Mouse (Mus musculus) hindlimb bud, embryonic 11.5 days (tissue): Measurements from ENCODE around the gene Rufy1.
"Not testable (repeated sequence)": the region's sequence is repeated elsewhere in the genome, so short reads cannot be mapped to it uniquely, and the experiment has no call there.

Experiments used
- DNase-seq: peaks from one replicate; pipeline ENCODE4 v3.0.0-alpha.2; 2012; ENCODE audit warnings: low read depth, low spot score; ENCODE audit errors: extremely low spot score

Gene Rufy1

DNA sequence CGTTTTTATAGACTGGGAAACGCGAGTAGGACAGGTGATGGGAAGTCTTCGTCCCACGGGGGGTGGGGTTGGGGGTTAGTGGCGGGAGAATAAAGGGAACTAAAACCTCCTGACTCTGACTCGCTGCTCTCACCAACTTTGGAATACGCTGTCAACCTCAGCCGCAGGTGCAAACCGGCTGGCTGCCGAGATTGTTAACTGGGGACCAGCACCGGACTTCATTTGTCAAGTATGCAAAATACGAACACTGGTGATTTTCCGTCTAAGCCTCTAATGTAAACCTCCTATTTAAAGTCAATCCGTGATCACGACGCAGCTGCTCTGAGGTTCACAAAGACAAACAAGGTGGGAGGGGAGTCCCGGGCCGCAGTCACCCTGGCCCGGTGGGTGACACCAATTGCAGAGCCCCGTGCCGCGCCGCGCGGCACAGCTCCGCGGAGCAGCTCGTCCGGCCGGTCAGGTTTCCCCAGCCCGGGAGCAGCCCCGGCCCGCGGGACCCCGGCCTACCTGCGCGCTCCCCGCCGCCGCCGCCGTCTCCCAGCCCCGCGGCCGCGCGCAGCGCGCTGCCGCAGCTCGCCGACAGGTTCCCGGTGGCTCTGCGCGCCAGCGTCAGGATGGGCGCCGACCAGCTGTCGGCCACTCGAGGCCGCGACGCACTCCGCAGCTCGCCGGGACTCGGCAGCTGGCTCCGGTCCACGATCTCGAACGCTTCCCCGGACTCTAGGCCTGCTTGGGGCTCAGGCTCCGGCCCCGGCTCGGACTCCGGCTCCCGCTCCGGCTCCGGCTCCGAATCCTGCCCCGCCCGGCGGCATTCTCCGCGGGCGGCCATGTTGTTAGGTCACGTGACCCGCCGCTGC is at the start of gene Rufy1:
Gene Rufy1 (minus strand): TSS at position 849 of the 857 bp plus-strand sequence.
- peak; percentile 26 for DNase-seq

DNA sequence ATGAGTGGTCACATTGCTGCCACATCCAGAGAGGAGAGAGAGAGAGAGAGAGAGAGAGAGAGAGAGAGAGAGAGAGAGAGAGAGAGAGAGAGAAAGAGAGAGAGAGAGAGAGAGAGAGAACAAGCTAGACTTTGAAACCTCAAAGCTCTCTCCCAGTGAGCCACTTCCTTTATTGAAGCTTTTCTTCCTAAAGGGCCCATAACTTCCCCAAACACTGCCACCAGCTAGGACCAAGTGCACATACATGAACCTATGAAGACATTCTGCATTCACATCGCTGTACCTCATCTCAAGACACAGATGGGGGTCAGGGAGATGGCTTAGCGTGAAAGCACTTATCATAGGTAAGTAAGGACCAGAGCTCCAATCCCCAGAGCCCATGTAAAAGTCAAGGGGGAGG is 47.1 kb upstream of the Rufy1 start:
- no peak for DNase-seq

DNA sequence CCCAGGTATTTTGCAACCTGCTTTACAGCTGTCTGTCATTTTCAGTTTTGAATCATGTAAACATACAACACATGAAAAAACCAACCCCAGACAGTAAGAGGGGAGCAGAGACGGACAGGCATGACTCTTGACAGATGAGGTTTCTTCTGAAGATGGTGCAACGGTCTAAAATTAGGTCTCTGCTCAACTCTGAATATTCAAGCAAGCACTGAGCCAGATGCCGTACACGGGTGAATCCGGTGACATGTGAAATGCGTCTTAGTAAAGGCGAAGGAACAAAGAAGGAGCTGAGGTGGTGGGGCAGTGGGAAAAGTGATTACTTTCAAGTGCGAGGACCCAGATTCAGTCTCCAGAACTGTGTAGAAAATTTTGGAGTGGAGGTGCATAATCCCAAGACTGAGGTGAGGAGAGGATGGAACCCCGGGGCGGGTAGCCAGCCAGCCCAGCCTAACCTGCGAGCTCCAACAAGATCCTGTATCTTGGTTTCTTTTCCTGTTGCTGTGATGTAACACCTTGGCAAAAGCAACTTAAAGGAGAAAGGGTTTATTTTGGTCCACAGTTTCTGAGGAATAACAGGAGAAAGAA is 46.7 kb upstream of the Rufy1 start:
- DNase-seq: no peak

DNA sequence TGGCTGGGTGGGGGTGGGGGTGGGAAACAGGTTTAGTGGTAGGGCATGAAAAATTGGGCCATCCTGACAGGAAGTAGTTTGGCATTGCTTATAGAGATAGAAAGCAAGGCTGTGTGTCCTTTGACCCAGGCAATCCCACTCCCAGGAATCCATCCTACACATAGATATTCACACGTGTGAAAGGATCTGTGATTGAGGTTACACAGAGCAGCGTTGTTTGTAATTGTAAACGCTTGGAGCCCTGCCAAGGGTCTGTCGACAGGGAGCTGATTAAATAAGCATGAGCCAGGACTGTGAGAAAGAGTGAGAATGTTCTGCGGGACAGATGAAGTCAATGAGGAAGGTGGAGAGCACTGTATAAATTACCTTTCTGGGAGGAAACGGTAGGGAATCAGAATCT is 46.0 kb upstream of the Rufy1 start:
- no peak for DNase-seq

DNA sequence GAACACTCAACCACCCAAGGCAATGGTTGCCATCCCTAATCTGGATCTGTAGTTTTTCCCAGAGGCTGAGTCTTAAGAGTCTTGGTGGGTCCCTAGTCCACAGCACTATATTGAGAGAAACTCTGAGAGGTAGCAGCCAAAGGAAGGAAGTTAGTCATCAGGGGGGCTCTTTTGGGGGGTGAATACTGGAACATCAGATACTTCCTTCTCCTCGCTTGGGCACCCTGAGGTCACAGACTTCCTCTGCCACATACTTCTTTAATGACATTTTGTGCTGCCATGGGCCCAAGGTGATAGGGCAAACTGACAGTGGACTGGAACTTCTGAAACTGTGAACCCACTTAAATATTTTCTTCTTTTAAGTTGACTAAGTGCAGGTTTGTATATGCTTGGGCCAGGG is 43.0 kb upstream of the Rufy1 start:
- DNase-seq: no peak

DNA sequence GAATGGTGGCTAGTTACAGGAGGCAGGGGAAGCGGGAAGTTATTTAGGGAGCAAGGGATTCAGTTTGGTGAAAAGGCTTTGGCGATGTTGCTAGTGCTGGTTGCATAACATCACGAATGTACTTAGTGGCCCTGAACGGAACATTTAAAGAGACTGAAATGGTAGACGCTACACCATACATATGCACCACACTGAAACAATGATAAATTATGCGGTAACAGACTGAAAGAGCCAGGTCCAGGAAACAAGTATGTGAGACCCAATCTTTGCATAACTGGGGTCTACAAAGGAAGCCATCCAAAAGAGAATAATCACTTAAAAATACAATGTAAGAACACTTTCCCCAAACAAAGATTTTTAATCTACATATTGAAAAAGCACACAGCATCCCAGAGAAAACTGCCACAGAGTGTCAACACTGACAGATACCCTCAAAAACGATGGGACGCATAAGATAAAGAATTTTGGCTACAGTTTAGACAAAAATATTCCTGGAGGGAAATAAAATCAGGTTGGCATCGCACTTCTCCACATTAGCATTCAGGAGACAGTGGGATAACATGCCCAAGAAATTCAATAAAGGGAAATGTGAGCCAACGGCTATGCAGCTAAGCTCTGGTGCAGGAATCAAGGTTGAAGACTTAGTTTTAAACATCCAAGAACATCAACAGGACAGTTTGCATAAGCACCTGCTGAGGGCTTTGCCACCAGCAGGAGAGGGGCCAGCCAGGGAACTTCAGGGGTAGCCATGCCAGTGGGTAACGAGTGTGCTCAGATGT is 41.4 kb upstream of the Rufy1 start:
- no peak for DNase-seq

DNA sequence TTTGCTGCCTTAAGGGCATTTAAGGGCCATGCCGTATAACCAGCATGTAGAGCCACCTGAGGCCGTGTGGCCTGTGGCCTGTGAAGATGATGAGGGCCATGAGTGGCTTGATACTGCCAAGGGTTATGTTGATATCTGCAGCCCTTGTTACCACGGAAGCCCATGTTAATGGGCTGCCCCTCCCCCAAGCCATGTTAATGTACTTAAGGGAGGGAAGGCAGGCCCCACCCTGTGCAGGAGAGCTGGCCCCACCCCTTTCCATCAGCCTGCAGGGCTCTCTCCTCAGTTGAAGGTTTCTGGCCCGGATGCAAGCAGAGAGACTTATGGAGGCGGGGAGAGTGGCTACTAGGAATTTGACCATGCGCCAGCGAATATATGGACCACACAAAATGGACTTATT is 30.6 kb upstream of the Rufy1 start:
- DNase-seq: no peak

DNA sequence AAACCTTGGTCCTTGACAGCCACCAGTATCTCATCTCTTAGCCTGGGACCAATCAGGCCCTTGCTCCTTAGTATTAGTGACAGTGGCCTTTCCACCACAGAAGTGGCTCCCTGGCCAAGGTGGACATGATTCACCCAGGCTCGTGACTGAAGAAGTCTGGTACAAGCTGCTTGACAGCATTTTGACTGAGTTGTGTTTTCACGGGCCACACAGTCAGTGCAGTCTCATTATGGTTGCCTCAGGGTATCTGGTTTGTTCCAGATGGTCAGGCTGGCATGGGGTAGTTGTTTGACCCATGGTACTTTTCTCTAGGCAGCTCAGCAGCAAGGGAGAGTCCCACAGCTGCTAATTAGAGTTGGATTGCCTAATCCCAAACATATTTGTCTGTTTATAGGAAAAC is 28.3 kb upstream of the Rufy1 start:
- no peak for DNase-seq

DNA sequence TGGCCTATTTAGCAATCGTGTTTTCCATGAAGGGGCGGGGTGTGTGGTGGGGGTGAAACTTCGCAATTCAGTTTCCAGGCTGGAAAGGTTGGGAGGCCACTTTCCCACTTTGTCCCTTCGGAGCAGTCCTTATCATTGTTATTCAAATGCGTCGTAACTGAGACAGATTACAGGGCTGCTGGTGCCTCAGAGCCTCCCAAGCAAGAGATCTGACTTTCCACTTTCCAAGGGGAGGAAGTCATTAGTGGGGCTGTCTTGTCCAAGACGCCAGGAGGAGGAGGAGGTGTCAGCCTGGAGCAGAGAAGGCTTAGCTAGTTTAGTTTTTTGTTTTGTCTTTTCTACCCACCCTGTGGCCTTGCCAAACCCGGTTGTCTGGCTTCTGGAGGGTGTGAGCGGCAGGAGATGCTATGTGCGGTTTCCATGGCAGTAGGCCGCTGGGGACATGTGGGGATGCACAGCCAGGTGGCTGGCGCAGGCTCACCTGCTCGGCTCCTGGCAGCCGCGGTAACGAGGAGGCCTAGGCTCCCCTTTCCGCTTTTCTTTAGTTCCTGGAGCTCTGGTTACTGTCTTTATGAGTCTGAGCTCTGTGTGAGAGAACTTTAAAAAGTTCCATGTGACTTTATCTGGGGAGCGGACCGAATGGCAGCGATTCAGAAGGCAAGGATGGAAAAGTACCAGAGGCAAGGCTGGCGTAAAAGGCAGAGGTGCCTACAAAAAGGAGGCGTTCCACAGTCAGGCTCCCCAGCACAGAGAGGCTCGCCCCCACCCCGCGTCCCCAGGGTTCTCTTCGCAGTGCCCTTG is 26.4 kb upstream of the Rufy1 start:
- no peak for DNase-seq

DNA sequence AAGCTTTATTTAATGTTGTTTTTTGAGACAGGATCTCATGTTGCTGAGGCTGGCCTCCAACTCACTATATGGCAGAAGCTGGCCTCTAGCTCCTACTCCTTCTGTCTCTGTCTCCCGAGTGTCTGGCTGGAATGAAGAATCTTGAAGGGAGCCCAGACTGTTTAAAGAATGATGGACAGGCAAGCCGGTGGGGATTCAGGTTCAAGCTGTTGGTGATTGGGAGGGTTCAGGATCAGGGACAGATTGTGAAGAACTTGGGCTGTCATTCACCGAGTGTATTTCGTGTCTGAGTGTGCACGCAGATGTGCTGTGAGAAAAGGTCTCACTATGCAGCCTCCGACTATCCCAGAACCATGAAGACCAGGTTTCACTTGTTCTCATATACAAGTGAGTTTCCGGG is 25.5 kb upstream of the Rufy1 start:
- DNase-seq: no peak

DNA sequence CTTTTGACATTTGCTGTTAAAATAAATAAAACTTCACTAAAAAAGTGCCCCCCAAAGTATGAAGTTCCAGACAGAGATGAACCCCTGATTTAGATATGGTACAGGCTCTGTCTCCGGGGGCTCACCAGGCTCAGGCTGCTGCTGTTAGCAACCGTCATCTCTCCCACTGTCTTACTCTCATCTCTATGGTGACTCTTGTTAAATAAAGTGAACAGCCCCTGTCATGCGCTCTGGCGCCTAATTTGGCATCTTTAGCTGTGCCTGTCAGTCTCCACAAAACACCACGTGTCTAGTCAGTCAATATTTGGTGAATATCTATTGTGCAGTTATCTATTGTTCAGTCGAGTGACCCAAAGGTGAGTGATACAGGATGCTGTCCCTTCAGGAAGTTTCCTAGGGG is 24.0 kb upstream of the Rufy1 start:
- no peak for DNase-seq

DNA sequence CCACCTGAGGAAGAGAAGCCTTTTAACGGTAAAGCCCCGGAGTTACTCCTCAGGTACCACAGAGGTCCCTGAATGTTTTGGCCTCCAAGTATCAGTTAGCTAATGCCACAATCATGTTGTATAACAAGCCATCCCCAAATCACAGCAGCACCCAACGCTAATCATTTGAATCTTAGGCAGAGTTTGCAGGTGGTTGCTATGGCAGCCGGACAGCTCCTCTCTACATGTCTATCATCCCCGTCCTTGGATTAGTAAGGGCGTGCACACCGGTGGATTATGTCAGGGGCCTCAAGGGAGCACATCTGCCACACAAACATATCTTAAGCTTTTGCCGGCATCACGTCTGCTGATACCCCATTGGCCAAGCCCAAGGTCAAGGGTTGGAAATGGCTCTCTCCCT is 19.3 kb upstream of the Rufy1 start:
- no peak for DNase-seq

DNA sequence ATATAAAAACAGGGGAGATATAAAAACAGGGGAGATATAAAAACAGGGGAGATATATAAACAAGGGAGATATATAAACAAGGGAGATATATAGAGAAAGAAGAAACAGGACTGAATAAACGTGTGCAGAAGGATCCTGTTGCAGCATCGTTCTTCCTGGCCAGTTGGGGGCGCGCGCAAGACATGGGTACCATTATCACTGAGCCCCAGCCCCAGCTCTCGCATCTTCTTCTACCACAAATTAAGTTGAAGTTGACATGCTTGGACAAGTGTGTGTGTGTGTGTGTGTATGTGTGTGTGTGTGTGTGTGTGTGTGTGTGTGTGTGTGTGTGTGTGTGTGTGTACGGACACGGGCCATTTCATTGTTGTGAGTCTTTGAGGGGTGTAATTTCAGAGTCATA is 17.2 kb upstream of the Rufy1 start:
- DNase-seq: not testable (repeated sequence)

DNA sequence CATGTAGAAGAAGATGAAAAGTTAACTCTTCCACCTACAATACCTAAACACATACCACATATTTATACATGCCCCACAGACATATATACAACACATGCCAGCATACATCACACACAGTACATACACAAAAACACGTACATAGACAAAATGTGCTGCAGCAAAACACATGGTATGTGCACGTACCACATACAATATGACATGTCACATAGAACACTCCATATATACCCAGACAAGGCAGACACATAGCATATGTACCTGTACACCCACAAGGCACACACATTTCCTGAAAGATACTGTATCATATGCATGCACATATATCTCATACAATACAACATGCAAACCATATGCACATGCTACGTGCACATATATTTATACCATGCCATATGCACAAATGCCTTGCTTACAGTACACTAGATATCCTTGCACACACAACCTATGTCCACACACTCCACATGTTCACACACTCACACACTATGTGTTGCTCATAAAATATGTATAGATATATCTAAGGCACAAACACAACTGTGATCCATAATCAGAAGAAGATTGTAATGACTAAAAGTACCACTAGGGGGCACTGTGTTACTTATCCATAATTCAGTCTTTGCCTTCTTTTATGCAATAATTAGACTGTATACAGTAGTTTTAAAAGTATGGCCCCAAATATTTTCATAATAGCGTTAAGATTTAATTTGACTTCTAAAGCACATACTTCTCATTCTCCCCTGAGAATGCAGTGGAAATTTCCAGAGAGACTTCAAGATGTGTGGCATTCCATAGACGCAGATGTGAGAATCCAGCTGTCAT is 12.5 kb upstream of the Rufy1 start:
- DNase-seq: peak; percentile 57

DNA sequence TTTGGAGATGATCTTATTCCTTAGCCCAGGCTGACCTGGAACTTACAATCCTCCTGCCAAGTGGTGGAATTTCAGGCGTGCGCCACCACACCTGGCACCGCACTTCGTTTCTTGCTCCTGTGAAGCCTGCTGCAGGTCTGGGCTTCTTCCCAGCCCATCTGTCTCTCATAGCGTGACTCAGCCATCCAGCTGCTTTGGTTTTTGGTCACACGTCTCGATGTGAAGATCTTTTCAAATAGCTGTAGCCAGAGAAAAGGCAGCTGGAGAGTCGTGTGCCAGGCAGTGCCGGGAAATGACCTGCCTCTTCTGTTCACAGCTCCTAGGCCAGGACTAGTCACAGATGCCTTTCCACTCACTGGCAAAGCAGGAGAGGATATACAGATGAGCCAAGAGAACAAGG is 10.7 kb upstream of the Rufy1 start:
- no peak for DNase-seq

DNA sequence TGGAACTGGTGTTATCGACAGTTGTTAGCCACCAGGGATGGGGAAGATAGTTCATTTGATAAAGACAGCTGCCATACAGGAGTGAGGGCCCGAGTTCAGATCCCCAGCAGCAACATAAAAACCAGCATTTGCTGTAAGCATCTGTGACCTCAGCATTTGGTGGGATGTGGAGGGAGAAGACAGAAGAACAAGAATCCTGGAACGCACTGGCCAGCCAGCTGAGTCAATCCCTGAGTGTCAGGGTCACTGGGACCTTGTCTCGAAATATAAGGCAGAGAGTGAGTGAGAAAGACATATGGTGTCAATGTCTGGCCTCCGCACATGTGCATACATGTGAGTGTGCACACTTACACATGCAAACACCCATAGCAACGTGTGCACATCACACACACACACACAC is 9.8 kb upstream of the Rufy1 start:
- DNase-seq: no peak

DNA sequence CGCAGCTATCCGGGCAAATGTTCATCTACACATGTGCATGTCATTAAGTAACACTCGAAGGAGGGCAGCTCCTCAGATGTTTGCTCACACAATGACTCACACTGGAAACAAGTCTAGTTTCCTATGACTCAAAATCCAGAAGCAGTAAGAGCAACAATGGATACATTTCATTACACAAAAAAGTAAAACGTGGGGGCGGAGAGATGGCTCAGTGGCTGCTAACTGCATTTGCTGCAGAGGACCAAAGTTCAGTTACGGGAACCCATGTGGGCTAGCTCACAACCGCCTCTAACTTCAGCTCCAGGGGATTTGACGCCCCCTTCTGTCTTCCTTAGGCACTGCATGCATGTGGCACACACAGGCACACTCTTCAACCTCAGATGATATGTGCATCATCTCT is 8.9 kb upstream of the Rufy1 start:
- DNase-seq: no peak

DNA sequence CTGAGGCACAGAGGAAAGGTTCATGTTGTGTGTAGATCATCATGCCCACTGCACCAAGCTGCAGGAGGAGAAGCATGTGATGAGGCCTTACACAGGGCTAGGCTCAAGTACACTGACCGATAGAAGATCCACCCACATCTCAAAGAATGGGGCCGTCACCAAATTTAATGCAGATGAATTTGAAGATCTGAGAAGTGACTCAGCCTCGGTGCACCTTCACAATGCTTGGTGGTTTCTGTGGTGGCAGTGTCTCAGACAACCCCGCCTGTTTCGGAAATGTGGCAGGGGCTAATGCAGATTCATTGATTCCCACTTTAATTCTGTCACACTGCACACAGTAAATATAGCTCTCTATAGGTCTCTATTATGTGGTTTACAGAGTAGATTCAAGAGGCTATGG is 2.0 kb upstream of the Rufy1 start:
- no peak for DNase-seq

DNA sequence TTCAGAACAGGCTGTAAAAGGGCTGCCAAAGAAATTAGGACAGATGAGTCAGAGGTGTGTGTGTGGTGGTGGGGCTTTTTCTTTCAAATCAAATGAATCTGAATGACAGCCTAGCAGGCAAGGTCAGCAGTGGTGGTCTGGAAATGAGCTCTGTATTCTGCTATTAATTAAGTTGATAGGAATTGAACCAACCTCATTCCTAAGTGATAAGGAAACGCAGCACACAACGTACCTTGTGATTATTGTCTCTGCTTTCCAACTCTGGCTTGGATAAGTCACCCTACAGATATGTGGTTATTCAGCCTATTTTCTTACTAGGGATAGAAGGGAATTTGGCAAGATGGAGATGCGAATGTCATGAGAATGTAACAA is 1.1 kb upstream of the Rufy1 start:
- DNase-seq: no peak
